Mouse (Mus musculus) left cerebral cortex, adult 8-10 months (tissue): ENCODE measurements around the gene Atat1. TPM values are rescaled to one million over a fixed set of nuclear protein-coding genes. Genes with fewer than 3 reads are reported as not detected.

ENCODE experiments used
- DNase-seq, 2 experiments: peaks; one replicate each; pipeline ENCODE4 v3.0.0; 2022; ENCODE audit warnings: low spot score in 2 of 2
- total RNA-seq, 4 experiments: library from RNA; stranded (reverse); gene quantifications; 2 replicates each; pipeline ENCODE4 v1.2.4; 2022

Gene Atat1
- total RNA-seq, 4 experiments from 2014 or later, result 52.5 to 57.0 (median 53.1) TPM

DNA sequence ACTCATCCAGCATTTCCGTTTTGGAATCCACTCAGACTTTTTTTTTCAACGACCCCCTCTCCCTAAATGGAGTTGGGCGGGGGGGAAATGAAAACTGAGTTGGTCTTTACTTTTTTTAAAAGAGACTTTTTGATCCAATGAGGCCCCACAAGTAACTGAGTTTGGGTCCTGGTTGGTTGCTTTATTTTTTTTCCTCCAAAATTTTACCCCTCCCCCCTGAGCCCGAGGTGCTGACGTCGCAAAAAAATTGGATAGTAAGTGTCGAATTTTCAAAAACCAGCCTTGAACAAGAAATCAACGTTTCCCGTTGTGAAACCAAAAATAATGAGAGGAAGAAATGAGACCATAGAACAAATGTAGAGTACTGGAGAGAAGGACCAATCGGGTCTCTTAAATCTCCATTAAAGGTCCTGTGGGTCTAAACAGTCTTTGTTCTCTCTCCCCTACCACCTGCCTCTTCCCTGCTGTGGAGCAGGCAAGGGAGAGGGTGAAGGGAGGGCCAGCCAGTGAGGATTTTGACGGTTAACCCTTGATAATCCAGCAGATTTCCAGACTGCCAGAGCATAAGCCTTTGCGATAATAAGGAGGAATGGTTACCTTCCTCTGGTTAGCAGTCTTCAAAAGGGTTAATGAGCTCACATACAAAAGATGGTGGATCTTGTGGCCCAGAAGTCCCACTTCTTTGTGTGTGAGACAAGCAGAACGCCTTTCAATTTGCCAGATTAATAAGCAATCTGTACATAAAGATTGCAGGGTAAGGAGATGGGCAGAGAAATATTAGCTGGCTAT lies 7.8 kb upstream of the Atat1 start:
- no peak for DNase-seq

DNA sequence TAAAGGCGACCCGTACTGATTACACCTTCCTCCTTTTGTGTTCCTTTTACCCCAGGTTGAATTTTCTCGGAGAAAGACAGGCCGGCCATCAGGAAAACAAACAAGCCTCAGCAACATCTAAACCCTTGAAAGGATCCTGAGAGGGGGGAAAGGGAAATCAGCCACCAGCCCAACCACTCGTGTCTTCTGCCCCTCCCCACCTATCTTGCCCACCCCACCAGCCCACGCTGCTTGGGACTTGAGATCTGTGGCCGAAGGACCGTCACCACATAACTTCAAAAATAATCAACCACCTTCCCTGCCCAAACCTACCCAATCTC lies 7.2 kb upstream of the Atat1 start:
- no peak for DNase-seq

DNA sequence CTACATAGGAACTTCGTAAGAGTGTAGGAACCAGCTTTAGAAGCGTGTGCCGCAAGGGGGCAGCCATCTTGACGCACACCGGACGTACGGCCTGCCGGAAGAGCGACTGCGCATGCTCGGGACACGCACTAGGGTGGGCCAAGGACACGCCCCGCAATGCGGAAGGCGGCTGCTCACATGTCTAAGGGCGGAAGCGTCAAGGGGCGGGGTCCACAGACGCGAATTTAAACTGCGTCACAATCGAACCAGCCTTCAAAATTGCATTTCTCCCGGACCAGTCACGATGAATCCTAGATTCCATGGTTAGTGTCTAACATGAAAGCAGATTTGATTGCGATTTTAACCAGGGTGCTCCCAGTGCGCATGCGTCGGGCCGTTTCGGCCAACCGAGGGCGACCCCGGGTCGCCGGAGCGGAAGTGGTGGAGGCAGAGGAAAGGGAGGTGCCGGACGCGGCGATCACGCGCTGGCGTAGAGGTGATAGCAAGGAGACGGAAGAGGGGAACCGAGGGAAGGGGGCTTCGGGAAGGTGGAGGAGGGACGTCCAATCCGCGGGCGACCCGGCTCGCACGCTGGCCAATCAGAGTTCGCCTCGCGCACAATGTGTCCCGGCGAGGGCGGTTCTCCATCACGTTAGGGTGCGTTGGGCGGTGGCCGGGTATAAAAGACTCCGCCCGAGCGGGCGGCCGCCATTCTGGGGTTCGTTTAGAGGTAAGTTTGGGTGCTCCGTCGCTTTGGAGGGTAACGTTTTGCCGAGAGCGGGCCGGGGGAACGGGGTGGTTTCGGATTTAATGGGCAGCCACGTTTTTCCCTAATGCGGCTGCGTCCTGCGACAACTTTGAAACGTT lies 6.6 kb upstream of the Atat1 start, which contains the start of the genes Mrps18b and Ppp1r10:
Mrps18b (minus strand) TSS at position 93 of the 846 bp plus-strand sequence.
Ppp1r10 (plus strand) TSS at position 138 of the 846 bp plus-strand sequence.
- DNase-seq, result peak; percentile 99 to 100

DNA sequence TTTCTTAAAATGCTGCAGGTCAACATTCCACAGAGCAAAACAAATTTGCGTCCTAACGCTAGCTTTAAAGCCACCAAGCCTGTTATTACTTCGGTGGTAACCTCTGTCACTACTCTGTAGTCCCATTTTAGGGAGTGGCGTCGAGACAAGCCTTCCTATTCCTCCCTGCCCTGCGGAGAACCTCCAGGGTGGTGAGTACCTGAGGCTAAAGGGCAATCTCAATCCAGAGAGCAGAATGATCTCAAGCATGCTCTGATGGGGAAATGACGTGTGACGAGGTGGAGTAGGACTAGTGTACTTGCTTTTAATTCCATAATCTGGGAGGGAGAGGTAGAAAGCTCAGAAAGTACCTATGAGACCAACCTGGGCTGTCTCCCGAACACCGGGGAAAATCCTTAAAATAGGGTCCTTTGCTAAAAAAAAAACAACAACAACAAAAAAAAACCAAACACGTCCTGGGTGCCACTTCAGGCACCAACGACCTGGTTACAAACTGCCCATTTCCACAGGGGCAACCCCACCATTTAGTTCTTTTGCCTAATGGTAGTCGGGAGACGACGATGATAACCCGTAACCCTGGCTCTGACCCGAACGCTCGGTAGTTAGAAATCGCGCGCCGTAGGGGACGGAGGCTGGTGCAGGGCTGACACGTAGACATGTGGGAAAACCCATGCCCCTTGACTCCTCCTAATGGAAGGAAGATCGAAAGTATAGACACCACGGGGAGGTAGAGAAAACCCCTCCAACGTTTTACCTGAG lies 5.8 kb upstream of the Atat1 start:
- DNase-seq, result no peak

DNA sequence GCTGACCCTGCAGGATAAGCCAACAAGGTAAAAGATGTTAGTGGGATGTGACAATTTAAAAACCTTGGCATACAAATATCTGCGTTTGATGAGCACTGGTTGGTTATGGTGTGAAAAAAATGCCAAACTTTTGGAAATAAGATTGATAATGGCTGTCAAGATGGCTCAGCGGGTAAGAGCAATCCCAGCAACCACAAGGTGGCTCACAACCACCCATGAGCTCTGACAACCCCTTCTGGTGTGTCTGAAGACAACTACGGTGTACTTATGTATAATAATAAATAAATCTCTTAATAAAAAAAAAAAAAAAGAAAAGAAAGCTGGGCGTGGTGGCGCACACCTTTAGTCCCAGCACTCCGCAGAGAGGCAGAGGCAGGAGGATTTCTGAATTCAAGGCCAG lies 5.1 kb upstream of the Atat1 start:
- no peak for DNase-seq

DNA sequence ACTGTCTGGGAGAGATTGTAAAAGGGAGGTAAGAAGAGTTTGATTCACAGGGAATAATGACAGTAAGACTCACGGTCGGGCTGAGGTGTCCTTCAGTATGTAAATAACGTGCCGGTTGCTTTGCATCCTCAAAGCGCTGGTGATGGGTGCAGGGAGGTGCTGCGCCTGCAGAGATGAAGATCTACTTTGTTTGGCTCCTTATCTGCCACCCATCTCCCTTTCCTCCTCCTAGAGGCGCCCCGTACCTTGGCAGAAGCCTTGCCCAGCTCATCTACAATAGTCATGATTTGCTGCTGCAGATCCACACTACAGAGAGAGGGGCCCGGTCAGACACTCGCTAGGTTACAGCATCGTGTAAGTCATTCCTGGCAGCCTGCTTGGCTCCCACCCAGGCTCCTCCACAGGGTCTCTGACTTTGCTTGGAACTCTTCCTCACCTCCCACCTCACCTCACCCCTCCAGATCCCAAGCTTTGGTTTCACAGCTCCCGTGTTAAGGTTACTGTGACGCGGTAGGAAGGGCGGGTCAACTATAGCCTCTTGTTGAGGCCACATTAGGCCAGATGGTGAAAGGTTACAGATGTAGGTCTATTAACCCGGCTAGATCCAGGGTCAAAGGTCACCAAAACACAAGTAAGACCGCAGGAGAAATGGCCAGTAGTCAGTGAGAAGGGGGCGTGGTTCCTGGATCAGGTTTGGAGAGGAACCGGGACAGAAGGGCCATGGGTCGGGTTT lies 523 bp downstream of the Atat1 start:
- DNase-seq, result no peak

DNA sequence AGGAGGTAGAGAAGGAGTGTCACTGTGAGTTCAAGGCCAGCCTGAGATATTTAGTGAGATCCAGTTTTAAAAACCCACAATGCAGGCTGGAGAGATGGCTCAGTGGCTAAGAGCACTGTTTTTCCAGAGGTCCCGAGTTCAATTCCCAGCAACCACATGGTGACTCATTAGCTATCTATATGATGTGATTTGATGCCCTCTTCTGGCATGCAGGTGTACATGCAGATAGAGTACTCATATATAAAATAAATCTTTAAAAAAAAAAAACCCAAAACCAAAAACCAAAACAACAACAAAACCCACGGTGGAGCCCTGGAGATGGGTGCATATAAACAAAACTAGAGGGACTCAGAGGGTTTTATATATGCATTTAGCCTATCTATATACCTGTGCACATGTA lies 2.3 kb downstream of the Atat1 start:
- no peak for DNase-seq

DNA sequence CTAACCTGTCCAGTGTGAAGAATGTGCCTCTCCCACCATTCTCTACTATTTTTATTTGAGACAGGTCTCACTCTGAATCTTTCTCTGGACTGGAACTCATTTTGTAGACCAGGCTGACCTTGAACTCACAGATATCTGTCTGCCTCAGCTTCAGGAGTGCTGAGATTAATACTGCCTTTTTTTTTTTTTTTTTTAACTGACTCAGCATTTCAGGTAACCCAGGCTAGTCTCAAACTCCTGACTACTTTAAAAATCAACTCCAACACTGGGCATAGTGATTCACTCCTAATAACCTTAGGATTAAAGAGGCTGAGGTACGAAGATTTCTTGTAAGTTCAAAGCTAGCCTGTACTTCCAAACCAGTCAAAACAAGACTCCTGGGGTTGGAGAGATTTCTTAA lies 4.3 kb downstream of the Atat1 start:
- DNase-seq, result no peak

DNA sequence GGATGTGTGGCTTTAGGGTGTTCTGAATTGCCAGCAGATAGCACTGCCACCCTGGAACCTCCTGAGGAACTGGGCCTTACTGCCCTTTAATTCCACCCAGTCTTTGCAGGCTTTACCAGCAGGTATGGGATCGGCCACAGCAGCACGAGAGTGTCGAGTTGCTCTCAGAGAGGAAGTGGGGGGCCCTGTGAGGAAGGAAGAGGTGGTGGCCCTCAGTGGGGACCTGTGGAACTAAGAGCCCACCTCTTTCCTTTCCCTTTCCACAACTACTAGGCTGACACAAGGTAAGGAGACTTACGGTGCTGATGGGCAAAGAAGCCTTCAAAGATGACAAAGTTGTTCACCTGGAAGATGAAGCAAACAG lies 5.9 kb downstream of the Atat1 start:
- no peak for DNase-seq

DNA sequence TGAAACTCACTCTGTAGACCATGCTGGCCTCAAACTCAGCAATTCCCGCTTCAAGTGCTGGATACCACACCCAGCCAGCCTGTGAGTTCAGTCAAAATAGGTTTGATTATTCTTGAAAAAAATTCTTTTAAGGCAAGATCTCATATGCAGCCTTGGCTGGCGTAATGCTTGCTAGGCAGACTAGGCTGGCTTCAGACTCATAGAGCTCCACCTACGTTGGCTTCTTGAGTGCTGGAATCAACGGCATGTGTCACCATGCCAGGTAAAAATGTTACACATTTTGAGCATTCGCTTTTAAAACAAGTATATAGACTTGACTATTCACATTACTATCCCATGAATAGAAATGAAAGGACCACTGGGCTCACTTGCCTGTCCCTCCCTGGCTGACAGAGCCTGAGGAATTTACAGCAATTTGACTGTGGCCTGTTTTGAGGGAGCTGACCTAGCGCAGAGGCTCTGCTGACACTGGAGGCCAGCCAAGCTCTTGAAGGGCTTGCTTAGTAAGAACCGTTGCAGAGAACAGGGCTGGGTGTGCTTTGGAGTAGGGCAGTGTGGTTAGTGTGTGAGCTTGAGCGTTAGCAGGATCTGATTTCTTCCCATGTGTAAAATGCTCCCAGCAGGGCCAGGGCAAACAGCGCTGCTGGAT lies 6.4 kb downstream of the Atat1 start:
- no peak for DNase-seq

DNA sequence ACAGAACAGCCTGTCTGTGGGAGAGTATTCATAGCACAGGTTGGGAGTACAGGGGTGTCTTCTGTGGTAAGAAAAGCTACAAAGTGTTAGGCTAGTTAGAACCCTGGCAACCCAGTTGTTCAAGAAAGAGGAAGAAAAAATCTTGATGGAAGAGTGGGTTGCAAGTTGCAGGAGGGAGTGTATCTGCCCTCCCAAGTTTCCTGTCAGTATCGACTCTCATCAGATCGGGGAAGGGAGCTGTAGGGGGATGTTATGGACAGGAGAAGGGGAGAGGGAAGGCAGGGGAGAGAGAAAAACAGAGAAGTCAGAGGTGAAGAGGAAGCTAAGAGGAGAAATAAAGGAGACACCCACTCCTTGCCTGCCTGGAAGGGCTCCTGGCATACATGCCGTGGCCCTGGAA lies 9.2 kb downstream of the Atat1 start:
- no peak for DNase-seq

DNA sequence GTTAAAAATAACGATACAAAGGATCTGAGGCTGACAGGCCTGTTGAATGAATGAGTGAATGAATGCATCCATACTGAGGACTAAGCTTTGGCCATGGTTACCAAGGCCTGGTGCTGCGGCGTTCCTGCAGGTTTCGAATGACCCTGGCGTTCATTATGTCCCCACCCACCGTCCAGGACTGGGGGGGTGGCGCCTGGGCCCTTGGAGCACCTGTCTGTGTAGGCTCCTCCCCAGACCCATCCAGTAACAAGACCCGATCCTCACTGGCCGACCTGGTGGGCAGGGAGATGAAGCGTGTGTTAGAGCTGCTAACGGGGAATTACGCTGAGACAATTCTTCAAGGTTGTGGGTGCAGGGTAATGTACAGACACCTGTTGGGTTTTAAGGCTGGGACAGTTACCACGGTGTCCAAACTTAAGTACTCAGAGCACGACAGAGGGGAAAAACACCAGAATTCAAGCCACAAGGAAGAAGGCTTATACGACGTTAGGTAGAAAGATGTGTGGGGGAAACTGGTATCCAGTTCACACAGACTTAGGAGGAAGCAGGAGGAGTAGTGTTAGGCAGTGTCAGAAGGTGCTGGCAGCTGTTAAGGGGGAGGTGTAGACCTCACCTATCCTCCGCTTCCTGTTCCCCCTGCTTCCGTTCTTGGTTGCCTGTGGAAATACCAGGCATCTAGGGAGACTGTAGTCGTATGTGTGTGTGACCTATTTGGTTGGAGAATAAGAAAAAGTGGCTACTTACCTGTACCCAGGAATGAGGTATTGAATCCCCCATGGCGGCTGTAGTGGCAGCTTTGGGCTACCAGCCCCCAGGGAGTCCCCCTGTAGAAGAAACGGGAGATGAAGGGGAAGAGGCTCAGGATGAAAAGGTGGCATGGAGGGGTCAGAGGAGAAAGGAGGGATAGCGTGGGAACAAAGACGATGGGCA lies 12.0 kb downstream of the Atat1 start:
- no peak for DNase-seq

DNA sequence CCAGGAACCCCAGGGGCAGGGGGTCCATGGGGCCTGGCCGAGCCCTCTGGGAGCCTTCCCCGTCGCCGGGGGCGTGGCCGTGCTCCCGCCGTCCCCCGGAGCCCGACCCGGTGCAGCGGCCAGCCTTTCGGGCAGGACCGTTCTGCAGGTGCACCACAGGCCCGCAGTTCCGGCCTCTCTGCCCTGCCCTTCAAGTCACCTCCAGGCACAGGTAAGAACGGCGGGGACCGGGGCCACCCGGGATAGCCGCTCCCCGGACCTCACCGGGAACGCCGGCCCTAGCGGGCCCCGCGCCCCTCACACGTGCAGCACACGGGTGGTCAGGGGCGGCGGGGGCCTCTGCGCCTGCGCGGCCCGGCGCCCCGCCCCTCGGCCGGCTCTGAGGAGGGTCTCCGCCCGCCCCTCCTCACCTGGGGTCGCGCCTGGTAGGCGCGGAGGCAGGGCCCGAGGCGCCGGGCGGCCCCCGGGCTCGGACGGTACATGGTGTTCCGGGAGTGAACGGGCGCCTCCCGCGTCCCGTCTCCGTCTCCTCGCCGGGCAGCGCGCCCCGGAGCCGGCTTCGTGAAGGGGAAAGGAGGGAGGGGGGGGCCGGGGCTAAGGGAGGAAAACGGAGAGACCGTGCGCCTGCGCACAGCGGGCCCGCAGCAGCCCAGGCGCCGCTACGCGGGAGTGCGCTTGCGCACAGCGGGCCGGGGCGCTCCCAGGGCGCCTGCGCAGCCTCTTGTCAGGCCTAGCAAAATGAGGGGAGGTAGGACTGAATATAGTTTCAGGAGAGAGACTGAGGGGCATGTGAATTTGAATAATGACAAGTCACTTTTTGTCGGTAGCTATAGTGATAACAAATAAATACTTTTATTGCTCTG lies 12.9 kb downstream of the Atat1 start, which contains the start of gene 2310061I04Rik:
2310061I04Rik (minus strand) TSS at position 651 of the 863 bp plus-strand sequence.
- peak; percentile 69 to 90 for DNase-seq

DNA sequence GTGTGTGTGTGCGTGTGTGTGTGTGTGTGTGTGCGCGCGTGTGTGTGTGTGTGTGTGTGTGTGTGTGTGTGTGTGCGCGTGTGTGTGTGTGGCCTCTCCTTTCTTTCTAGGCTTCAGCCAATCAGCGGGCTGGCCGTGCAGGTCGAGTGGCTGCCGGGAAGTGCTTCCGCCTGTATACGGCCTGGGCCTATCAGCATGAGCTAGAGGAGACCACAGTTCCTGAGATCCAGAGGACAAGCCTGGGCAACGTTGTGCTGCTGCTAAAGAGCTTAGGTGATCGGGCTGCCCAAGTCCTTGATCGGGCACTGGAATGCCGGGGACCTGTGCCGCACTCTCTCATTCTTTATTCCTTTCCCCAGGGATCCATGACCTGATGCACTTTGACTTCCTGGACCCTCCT lies 22.1 kb downstream of the Atat1 start:
- DNase-seq, result no peak

DNA sequence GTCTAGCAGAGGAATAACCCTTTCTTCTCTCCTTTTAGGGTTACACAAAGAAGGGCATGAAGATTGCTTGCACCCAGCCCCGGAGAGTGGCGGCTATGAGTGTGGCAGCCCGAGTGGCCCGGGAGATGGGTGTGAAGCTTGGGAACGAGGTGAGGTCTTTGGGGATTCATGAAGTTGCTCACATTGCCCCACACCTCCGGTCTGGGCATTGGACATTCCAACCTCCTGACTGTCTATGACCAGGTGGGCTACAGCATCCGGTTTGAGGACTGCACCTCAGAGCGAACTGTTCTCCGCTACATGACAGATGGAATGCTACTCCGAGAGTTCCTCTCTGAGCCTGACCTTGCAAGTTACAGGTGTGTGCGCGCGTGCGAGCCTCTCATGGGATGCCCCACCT lies 26.1 kb downstream of the Atat1 start:
- DNase-seq, result no peak

DNA sequence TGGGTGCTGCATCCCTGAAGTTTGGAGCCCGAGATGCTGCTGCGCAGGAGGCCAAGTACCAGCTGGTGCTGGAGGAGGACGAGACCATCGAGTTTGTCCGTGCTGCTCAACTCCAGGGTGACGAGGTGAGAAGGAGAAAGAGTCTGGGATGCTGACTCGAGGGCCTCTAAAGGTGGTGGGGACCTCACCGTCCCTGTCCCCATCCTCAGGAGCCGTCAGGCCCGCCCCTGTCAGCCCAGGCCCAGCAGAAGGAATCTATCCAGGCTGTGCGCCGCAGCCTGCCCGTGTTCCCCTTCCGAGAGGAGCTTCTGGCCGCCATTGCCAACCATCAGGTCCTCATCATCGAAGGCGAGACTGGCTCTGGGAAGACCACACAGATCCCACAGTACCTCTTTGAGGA lies 27.0 kb downstream of the Atat1 start:
- DNase-seq, result no peak

DNA sequence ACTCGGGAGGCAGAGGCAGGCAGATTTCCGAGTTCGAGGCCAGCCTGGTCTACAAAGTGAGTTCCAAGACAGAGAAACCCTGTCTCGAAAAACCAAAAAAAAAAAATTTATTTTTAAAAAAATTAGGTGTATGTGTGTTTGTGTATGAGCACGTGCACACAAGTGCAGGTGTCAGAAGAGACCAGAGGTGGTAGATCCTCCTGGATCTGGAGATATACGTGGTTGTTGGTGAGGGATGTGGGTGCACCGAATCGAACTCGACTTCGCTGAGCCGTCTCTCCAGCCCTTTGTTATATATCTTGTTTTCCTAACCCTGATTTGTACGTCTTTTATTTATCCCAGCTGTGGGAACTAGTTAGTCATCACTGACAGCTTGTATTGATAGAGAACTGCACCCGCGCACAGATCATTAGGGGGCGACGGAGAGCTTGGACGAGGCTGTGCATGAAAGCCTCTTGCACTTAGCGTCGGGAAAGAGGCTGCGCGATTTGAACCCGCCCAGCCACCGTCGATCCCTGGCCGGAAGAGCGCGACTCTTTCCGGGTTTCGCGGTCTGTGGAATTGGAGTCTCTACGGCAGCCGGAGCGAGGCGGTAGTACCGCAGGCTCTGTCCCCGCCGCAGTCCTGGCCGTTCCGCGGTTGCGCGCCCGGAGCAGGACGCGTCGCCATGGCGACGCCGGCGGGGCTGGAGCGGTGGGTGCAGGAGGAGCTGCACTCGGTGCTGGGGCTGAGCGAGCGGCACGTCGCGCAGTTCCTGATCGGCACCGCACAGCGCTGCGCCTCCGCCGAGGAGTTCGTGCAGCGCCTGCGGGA lies 30.4 kb downstream of the Atat1 start, which contains the start of gene Dhx16:
Dhx16 (plus strand) TSS at position 575 of the 813 bp plus-strand sequence.
- DNase-seq, result peak; percentile 92 to 93

DNA sequence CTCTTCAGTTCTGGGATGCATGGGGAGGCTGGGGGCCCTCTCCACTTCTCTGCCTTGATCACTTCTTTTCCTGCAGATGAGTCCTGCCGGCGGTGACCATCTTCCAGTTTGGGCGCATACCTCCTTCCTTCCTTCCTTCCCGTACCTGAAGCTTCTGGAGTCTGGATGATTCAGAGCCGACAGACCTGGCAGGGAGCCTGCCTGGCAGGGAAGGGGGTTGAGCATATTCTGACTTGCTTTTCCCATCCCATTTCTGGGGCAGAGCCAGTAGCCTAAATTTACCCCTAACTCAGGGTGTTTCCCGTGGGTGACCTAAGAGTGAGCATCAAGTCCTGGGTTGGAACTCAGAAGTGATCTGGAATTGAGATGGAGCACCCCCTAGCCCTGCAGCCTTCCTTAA lies 35.2 kb downstream of the Atat1 start:
- DNase-seq, result peak; percentile 42 to 69
